Mouse (Mus musculus): ENCODE measurements around the gene Ggnbp2. TPM values are rescaled to one million over a fixed set of nuclear protein-coding genes. Genes with fewer than 3 reads are reported as not detected.

Ggnbp2 gene
- polyA plus RNA-seq, 1 experiment: 522 TPM

DNA sequence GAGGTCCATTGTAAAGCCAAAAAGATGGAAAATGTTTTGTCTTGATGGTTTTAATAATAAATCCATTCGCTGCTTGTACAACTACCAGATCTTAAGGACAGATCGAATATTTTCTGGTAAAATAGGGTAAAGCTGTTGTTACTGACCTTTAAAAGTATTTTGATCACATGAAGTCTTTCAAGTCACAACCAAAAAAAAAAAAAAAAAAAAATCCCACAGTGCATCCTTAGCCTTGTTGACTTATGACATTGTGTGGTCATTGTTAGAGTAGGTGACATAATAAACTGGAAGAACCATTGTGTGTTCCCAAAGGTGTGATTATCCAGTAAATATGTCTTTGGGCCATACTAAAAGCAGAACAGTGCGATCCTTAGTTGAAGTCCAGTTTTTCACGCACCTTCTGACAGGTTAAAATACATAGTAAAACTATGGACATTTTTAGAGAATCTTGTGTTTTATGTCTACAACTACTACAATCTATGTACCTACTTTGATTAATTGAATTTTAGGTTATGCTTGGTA lies 992 bp upstream of the Ggnbp2 start:
- H3K4me1 ChIP-seq (ENCODE audit: control insufficient read depth, insufficient read depth, low read length): no peaks in the 10 kb centered on the region
- peak overlapping the region; percentile 78; the same call in 1 of the 2 replicates for H3K4me3 ChIP-seq (ENCODE audit: insufficient read depth, low read depth, low read length)
- WGBS: 71% methylated on average over 4 of the region's 4 CpGs
- H3K27ac ChIP-seq (ENCODE audit: insufficient read depth, low read depth, low read length): peak overlapping the region; percentile 60; the same call in 1 of the 2 replicates
- TF ChIP-seq POLR2A (IDR thresholded peaks at IDR 0.05; ENCODE audit: insufficient read depth, low read depth, low read length): no peak
- no peak for TF ChIP-seq CTCF (IDR thresholded peaks at IDR 0.05; ENCODE audit: insufficient read depth, low read depth, low read length)

GRCm38 (mm10) chr11:84871046-84871445 lies 429 bp upstream of the Ggnbp2 start:
- Histone ChIP-seq H3K4me3 (ENCODE audit: insufficient read depth, low read depth, low read length) (peak overlapping the region; percentile 78), H3K4me1 (ENCODE audit: control insufficient read depth, insufficient read depth, low read length) (no peaks in the 10 kb centered on the region), H3K27ac (ENCODE audit: insufficient read depth, low read depth, low read length) (peak overlapping the region; percentile 60)
- 0% methylated on average over 10 of the region's 10 CpGs for WGBS
- TF ChIP-seq POLR2A (IDR thresholded peaks at IDR 0.05; ENCODE audit: insufficient read depth, low read depth, low read length): no peak
- no peak for TF ChIP-seq CTCF (IDR thresholded peaks at IDR 0.05; ENCODE audit: insufficient read depth, low read depth, low read length)

DNA sequence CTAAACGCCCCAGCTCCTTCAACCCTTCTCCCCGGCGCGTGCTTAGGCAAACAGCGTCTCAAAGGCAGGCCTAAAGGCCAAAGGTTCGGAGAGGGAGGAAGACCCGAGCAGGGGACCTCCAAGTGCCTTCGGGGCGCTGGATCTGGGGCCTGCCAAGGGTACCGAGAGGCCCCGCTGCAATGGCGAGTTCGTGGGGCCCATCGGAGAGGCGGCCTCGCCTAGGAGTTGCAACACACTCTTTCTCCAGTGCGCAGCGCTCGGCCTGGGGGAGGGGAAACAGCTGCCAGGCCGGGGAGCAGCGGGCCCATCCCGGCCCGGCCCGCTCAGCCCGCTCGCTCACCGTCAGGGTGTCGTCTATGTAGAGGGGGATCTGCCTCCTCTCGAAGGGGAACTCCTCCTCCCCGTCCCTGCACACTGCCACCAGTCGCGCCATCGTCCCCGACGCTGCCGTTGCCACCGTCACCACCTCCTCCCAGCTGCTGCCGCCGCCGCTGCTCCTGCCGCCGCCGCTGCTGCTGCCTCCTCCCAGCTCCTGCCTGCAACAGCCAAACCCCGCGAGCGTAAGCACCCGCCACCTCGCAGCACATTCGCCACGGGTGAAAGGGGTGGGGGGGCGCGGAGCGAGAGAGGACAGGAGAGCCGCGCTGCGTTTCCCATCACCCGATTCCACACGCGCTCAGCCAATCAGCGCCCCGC lies 932 bp downstream of the Ggnbp2 start:
- peak overlapping the region; percentile 78 for H3K4me3 ChIP-seq (ENCODE audit: insufficient read depth, low read depth, low read length)
- under 1% methylated on average over 58 of the region's 61 CpGs for WGBS
- H3K4me1 ChIP-seq (ENCODE audit: control insufficient read depth, insufficient read depth, low read length): no peaks in the 10 kb centered on the region
- peak overlapping the region; percentile 63 for H3K27ac ChIP-seq (ENCODE audit: insufficient read depth, low read depth, low read length)
- TF ChIP-seq POLR2A (IDR thresholded peaks at IDR 0.05; ENCODE audit: insufficient read depth, low read depth, low read length) (peak; percentile 66; the same call in 1 of the 2 replicates), CTCF (IDR thresholded peaks at IDR 0.05; ENCODE audit: insufficient read depth, low read depth, low read length) (no peak)

- Histone ChIP-seq H3K4me3 (ENCODE audit: insufficient read depth, low read depth, low read length) (no peak overlapping the region), H3K27ac (ENCODE audit: insufficient read depth, low read depth, low read length) (no peak overlapping the region), H3K4me1 (ENCODE audit: control insufficient read depth, insufficient read depth, low read length) (no peaks in the 10 kb centered on the region)
- no peak for TF ChIP-seq POLR2A (IDR thresholded peaks at IDR 0.05; ENCODE audit: insufficient read depth, low read depth, low read length)
- TF ChIP-seq CTCF (IDR thresholded peaks at IDR 0.05; ENCODE audit: insufficient read depth, low read depth, low read length): no peak
- 5% methylated on average over 7 of the region's 7 CpGs for WGBS
Measured at GRCm38 (mm10) chr11:84868786-84869259, 1.8 kb downstream of the Ggnbp2 start.

DNA sequence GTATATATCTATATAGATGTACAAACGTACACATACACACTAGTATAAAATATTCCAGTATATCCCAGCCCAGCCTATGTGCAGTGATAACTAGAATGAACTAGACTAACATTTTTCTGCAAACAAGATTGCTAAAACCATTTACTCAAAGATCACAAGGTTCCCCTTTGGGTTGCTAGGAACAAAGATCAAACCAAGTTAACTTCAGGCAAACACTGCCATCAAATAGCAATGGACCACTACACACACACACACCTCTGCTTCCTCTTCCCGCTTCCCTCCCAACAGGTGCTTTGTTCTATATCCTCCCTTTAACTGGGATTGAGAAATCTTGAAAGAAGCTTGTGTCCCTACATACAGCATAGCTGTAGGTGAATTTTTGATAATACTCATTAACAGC lies 3.0 kb downstream of the Ggnbp2 start:
- WGBS: 80% methylated on average over 2 of the region's 2 CpGs
- no peak overlapping the region for H3K27ac ChIP-seq (ENCODE audit: insufficient read depth, low read depth, low read length)
- no peak overlapping the region for H3K4me3 ChIP-seq (ENCODE audit: insufficient read depth, low read depth, low read length)
- TF ChIP-seq POLR2A (IDR thresholded peaks at IDR 0.05; ENCODE audit: insufficient read depth, low read depth, low read length) (no peak), CTCF (IDR thresholded peaks at IDR 0.05; ENCODE audit: insufficient read depth, low read depth, low read length) (no peak)
- H3K4me1 ChIP-seq (ENCODE audit: control insufficient read depth, insufficient read depth, low read length): no peaks in the 10 kb centered on the region

- H3K4me3 ChIP-seq (ENCODE audit: insufficient read depth, low read depth, low read length): no peak overlapping the region
- TF ChIP-seq CTCF (IDR thresholded peaks at IDR 0.05; ENCODE audit: insufficient read depth, low read depth, low read length) (no peak), POLR2A (IDR thresholded peaks at IDR 0.05; ENCODE audit: insufficient read depth, low read depth, low read length) (no peak)
- no peak overlapping the region for H3K27ac ChIP-seq (ENCODE audit: insufficient read depth, low read depth, low read length)
- H3K4me1 ChIP-seq (ENCODE audit: control insufficient read depth, insufficient read depth, low read length): no peaks in the 10 kb centered on the region
- 76% methylated on average over 2 of the region's 2 CpGs for WGBS
Measured at GRCm38 (mm10) chr11:84865268-84865667, 5.3 kb downstream of the Ggnbp2 start.

- no peak for TF ChIP-seq CTCF (IDR thresholded peaks at IDR 0.05; ENCODE audit: insufficient read depth, low read depth, low read length)
- TF ChIP-seq POLR2A (IDR thresholded peaks at IDR 0.05; ENCODE audit: insufficient read depth, low read depth, low read length): no peak
- H3K27ac ChIP-seq (ENCODE audit: insufficient read depth, low read depth, low read length): no peak overlapping the region
- WGBS: 95% methylated on average over 6 of the region's 6 CpGs
- H3K4me3 ChIP-seq (ENCODE audit: insufficient read depth, low read depth, low read length): no peak overlapping the region
- H3K4me1 ChIP-seq (ENCODE audit: control insufficient read depth, insufficient read depth, low read length): no peaks in the 10 kb centered on the region
Measured at GRCm38 (mm10) chr11:84855285-84855684, 15.3 kb downstream of the Ggnbp2 start.

DNA sequence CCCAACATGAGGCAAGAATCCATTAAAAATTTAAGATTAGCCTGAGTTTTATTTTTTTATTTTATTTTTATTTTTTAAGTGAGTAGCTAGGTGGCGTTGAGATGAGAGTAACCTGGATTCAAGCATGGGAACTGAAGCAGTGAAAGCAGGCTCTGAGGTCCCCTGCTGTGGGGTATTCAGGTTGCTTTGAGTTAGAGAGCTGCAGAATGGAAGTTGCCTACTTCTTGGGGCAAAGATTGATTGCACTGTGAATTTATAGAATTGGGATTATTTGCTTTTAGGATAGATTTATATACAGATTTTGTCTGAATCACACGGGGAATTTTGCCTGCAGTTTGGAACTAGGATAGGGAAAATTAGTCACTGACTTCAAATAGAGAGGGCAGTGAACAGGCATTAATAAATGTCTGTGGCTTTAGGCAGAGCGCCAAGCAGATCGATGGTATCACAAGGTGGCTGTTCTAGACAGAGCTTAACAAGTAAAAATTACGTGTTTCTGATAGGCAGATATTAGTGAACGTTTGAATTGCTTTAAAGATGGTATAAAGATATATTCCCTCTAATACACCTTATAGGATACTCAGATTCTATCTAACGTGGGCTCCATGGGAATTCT lies 23.0 kb downstream of the Ggnbp2 start:
- WGBS: 71% methylated on average over 7 of the region's 7 CpGs
- H3K4me3 ChIP-seq (ENCODE audit: insufficient read depth, low read depth, low read length): no peak overlapping the region
- no peaks in the 10 kb centered on the region for H3K4me1 ChIP-seq (ENCODE audit: control insufficient read depth, insufficient read depth, low read length)
- TF ChIP-seq POLR2A (IDR thresholded peaks at IDR 0.05; ENCODE audit: insufficient read depth, low read depth, low read length) (no peak), CTCF (IDR thresholded peaks at IDR 0.05; ENCODE audit: insufficient read depth, low read depth, low read length) (no peak)
- no peak overlapping the region for H3K27ac ChIP-seq (ENCODE audit: insufficient read depth, low read depth, low read length)

Measured in olfactory bulb, adult 2 months (tissue).